Mouse (Mus musculus) urinary bladder, postnatal 14 days (tissue): Measurements from ENCODE around the gene Fam173a.

Experiments used
- DNase-seq: peaks from one replicate; pipeline ENCODE4 v3.0.0; 2021; ENCODE audit warnings: low spot score

The Fam173a gene

GRCm38 (mm10) chr17:25796951-25797369, 4.3 kb upstream of the Fam173a start, which contains the start of gene Metrn:
TSS of gene Metrn (minus strand) at chr17:25797136.
- peak; percentile 85 for DNase-seq

- no peak for DNase-seq
These were observed 3.6 kb upstream of the Fam173a start for GRCm38 (mm10) chr17:25796211-25796771.

GRCm38 (mm10) chr17:25795609-25796092, 3.0 kb upstream of the Fam173a start, which contains the start of gene AC134908.4:
TSS of gene AC134908.4 (minus strand) at chr17:25795659.
- DNase-seq = no peak

GRCm38 (mm10) chr17:25794998-25795397, 2.3 kb upstream of the Fam173a start:
- DNase-seq = no peak

GRCm38 (mm10) chr17:25794197-25794596, 1.5 kb upstream of the Fam173a start:
- DNase-seq = no peak

DNA sequence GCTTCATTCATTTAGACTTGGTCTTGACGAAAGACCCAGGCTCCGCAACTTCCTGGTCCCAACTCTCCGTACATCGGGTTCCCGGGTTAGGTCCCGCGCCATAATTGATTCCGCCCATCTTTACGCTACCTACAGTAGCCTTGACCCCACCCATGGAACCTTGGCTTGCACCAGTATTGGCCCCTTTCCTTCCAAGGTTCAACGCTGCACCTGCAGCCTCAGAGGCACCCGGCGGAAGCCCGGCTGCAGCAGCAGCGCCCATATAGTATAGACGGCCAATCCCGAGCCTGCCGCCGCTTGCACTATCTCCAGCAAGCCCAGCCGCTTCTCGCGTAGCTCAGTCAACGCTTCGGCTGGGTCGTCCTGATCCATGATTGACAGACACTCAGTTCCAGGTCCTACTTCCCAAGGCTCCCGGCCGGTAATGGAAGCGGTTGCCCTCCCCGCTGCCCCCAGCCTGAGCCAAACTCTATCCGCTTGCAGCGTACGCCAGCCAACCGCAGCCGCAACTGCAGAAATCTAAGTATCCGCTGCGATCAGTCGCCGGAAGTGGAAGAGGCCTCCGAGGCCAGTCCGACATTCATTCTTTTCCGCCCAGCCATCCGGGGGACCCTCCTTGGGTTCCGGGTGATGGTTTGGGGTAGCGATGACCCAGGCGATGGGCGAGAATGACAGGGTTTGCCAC, 716 bp downstream of the Fam173a start:
- DNase-seq = peak; percentile 83

DNA sequence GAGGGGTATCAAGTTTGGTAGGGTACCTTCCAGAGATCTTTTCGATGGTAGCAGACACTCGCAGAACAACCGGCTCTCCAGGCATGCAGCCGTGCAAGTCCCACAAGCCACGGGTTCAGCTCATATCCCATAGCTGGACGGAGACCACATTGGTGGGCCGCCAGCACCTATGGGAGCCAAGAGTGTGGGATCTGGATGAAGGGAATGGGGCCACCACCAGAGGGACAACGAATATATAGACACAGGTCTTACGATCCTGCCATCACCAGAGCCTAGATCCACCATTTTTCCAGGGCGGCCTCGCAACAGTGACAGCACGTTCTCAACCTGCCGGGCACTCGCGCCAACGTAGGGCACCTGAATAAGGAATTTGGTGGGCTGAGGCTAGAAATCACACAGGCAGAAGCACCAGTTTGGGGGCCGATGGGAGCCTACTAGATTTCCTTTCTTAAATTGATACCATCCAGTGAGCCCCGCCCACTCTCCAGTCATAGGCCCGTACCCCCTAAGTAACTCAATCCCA, 1.3 kb downstream of the Fam173a start:
- DNase-seq = no peak

- DNase-seq = no peak
These were observed 5.8 kb downstream of the Fam173a start for GRCm38 (mm10) chr17:25786781-25787504.

DNA sequence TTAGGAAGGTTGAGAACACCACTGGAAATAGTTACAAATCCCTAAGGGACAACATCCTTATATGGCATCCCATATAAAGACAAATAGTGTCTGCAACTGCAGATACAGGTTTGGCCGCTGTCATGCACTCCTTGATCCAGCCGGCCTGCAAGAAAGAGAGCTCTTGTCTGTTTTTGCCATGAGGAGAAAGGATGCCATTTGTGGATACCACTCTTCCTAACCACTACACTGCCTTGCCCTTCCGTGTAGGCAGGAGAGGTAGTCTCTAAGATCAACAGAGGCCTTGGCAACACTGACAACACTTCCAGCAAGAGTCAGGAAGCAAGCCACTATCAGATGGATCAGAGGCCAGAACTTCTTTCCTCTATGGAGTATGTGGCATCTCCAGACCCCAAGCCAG, 6.4 kb downstream of the Fam173a start, which contains the start of gene Ccdc78:
Gene Ccdc78 (plus strand): TSS at position 301 of the 400 bp plus-strand sequence.
- DNase-seq = no peak

GRCm38 (mm10) chr17:25785281-25785745, 7.4 kb downstream of the Fam173a start, which contains the start of gene Haghl:
TSS of gene Haghl (minus strand) at chr17:25785673.
- DNase-seq = peak; percentile 97

GRCm38 (mm10) chr17:25783861-25784574, 8.7 kb downstream of the Fam173a start:
- DNase-seq = no peak

GRCm38 (mm10) chr17:25783086-25783485, 9.6 kb downstream of the Fam173a start:
- no peak for DNase-seq

GRCm38 (mm10) chr17:25781339-25781738, 11.4 kb downstream of the Fam173a start:
- no peak for DNase-seq

DNA sequence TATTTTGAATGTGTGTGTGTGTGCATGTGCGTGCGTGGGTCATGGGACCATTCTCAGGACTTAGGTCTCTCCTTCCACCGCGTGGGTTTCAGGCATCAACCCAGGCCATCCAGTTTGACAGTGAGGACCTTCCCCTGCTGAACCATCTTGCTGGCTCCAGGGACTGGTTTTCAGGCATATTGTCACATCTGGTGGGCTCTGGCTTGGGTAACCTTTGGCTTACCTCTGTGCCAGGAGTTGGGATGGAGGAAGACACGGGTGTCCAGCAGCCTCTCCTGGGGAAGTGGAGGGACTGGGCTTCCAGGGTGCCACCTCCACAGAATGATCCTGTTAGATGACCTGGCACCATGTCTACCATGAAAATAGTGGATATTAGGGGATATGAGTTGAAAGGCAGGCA, 14.8 kb downstream of the Fam173a start:
- no peak for DNase-seq

DNA sequence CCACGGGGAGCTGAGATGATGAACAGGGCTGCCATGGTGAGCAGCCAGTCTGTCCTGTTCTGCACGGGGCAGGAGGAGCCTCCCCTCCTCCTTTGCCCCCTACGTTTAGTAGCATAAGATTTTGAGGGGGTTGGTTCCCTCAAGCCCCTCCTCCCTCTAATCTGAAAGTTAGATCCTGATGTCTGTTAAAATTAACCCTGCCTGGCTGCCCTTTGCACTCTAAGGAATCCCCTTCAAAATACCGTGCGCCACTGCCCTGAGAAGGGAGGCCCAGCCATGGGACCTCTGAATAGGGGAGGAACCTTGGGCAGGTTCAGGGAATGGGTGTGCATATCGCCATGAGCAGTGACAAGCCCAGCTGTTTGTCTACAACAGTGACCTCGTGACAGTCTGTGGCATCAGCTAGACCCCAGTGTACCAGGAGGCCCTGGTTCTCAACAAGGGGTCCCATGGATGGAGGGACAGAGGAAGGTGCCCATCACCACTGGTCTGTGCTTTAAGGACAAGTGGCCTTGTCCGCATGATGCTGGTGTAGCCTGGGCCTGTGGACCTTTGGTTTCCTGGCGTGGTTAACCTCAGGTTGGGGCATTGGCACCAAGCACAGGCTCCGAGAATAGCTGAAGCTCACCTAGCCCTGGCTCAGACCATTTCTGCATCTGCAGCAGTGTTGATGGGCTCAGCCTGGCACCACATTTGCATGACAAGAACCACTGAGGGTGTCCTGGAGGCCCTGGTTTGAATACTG, 17.2 kb downstream of the Fam173a start:
- no peak for DNase-seq

GRCm38 (mm10) chr17:25773549-25774120, 19.1 kb downstream of the Fam173a start, which contains the start of gene Narfl:
TSS of gene Narfl (plus strand) at chr17:25773776.
- DNase-seq = peak; percentile 97

DNA sequence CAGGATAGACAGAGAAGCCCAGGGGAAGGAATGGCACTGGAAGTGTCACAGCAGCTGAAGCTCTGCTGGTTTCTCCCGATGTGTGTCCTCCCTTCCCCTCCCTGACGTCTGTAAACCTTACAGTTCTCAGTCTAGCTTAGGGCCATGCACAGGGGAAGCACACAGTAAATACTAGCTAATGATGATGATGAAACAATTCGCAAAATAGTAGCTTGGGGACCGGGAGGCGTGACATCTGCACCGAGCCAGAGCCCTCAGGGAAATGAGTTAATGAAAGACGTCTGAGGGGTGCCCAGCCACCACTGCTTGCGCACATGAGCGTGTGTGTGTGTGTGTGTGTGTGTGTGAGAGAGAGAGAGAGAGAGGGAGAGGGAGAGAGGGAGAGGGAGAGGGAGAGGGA, 23.4 kb downstream of the Fam173a start:
- no peak for DNase-seq

DNA sequence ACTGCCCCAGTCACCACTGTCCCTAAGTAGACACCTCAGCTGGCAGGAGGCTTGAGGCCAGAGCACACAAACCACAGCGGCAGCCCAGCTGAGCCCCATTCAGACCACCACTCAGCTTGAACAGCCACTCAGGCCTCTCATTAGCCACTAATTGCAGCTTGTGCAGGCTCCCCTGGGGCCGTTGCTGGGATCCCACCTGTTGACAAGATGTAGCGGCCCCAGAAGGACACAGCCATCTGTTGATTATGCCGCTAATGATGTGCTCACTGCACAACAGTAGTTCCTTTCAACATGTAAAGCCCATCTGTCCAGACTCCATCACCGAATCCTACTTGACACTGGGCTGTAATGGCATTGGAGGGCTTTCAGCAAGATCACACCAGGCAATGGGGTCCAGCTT, 26.8 kb downstream of the Fam173a start:
- no peak for DNase-seq

DNA sequence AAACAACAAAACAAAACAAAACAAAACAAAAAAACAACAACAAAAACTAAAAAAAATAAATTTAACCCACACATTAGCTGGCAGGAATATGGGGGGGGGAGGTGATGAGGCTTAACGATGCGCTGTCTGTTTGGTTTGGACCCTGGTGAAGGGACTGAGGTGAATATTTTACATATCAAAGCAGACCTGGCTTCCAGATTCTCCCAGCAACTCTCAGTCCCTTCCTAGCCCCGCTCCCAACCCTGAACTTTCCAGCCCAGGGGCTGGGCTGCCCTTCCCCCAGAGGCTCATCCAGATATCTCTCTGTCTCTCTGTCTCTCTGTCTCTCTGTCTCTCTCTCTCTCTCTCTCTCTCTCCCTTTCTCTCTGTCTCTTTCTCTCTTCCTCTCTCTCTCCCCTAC, 30.1 kb downstream of the Fam173a start:
- no peak for DNase-seq

- no peak for DNase-seq
These were observed 31.1 kb downstream of the Fam173a start for GRCm38 (mm10) chr17:25761561-25761970.

GRCm38 (mm10) chr17:25760148-25760547, 32.6 kb downstream of the Fam173a start:
- no peak for DNase-seq
